Mouse (Mus musculus) lung, adult 18-20 months (tissue): Measurements from ENCODE around the gene Slc17a6.
"Not testable (repeated sequence)": the region's sequence is repeated elsewhere in the genome, so short reads cannot be mapped to it uniquely, and the experiment has no call there.

Experiments
- DNase-seq, 2 experiments: peaks; one replicate each; pipeline ENCODE4 v3.0.0; 2022; ENCODE audit warnings: mixed read lengths in 2 of 2

The Slc17a6 gene

GRCm38 (mm10) chr7:51693539-51694217 lies 71.9 kb downstream of the Slc17a6 start:
- DNase-seq, result no peak

- no peak for DNase-seq
Observed at GRCm38 (mm10) chr7:51694452-51694851, 72.6 kb downstream of the Slc17a6 start.

- no peak for DNase-seq
Observed at GRCm38 (mm10) chr7:51709508-51709907, 87.7 kb downstream of the Slc17a6 start.

GRCm38 (mm10) chr7:51710346-51710745 lies 88.5 kb downstream of the Slc17a6 start:
- not testable (repeated sequence) for DNase-seq

GRCm38 (mm10) chr7:51715771-51716170 lies 94.0 kb downstream of the Slc17a6 start:
- no peak for DNase-seq
